Mouse (Mus musculus): ENCODE measurements around the gene Rap1a. TPM values are rescaled to one million over a fixed set of nuclear protein-coding genes. Genes with fewer than 3 reads are reported as not detected.

Gene Rap1a
- polyA plus RNA-seq, 1 experiment: 25.2 TPM

DNA sequence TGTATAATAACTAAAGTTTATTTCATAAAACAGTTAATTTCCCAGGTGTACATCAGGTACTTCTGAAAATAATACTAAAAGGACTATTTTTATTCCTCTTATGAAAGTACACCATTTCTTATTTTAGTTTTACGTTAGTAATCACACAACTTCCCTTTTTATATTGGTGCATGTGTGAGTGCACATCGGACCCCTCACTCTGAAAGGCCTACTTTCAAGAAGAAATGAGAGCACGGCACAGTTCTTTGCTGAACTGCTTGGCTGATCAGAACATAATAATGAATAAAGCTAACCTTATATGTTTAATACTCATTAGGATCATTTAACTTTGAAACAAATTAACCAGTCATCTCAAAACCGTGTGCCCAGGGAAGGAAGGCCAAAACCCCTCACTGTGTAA, 4.4 kb downstream of the Rap1a start:
- Histone ChIP-seq H3K4me3 (no peak overlapping the region), H3K79me2 (ENCODE audit: control insufficient read depth, insufficient read depth) (peaks cover 89% of the 10 kb centered on the region), H3ac (ENCODE audit: control insufficient read depth, insufficient read length) (no peak overlapping the region), H3K36me3 (ENCODE audit: control insufficient read depth, insufficient read depth) (no peaks in the 10 kb centered on the region), H3K27me3 (ENCODE audit: control insufficient read depth, insufficient read depth, insufficient read length) (no peaks in the 10 kb centered on the region), H3K4me2 (ENCODE audit: low read depth) (no peak overlapping the region)
- no peak for TF ChIP-seq MYOG (IDR thresholded peaks at IDR 0.05; ENCODE audit: control insufficient read depth in 1 of 3, insufficient read depth in 1 of 3, insufficient read length in 2 of 3, low read depth in 2 of 3)
- TF ChIP-seq CEBPB (IDR thresholded peaks at IDR 0.05; ENCODE audit: insufficient read depth, poor library complexity, severe bottlenecking): no peak
- no peak for TF ChIP-seq POLR2A (IDR thresholded peaks at IDR 0.05; ENCODE audit: insufficient read length, low read depth)

DNA sequence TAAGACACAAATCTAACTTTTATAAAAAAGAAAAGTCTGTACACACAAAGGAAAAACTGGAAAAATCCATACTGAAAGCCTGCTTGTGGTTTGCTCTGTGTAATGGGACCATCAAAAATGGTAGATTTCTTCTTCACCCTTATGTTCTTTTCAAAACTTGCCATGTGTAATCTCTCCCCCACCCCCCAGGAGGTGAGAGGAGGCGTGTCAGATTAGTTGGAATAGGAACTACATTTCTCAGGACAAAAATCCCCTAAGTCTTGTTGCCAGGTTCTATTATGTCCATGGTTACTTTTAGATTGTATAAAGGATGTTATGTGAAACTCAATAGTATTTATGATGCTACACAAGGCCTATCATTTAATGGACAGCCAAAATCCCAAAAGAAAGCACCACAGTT, 6.8 kb downstream of the Rap1a start:
- Histone ChIP-seq H3K36me3 (ENCODE audit: control insufficient read depth, insufficient read depth) (peaks cover 11% of the 10 kb centered on the region), H3K4me3 (no peak overlapping the region), H3ac (ENCODE audit: control insufficient read depth, insufficient read length) (no peak overlapping the region), H3K79me2 (ENCODE audit: control insufficient read depth, insufficient read depth) (peaks cover 98% of the 10 kb centered on the region), H3K4me2 (ENCODE audit: low read depth) (no peak overlapping the region), H3K27me3 (ENCODE audit: control insufficient read depth, insufficient read depth, insufficient read length) (no peaks in the 10 kb centered on the region)
- TF ChIP-seq POLR2A (IDR thresholded peaks at IDR 0.05; ENCODE audit: insufficient read length, low read depth): no peak
- no peak for TF ChIP-seq MAX (IDR thresholded peaks at IDR 0.05; ENCODE audit: low read depth)
- TF ChIP-seq TCF12 (IDR thresholded peaks at IDR 0.05; ENCODE audit: insufficient read depth, poor library complexity, severe bottlenecking): no peak
- TF ChIP-seq E2F4 (IDR thresholded peaks at IDR 0.05; ENCODE audit: insufficient read depth): no peak
- TF ChIP-seq MYOD1 (IDR thresholded peaks at IDR 0.05; ENCODE audit: control insufficient read depth in 1 of 3, insufficient read length in 2 of 3, low read depth in 2 of 3): no peak

DNA sequence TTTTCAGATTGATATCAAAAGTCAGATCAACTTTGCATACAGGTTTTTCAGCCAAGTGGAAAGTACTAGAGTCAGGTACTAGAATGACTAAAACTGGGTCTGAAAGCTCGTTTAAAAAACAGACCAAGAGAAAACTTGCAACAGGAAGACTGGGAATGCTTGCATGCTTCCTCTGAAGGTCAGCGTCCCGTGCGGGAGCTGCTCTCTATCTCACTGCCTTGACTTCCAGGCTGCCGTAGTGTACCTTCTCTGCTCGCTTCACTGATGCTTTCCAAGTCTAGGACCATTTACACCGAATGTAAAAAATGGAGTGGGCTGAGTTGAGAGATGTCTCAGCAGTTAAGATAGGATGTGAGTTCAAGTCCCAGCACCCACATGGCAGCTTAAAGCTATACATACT, 8.8 kb downstream of the Rap1a start:
- no peak overlapping the region for H3K4me2 ChIP-seq (ENCODE audit: low read depth)

DNA sequence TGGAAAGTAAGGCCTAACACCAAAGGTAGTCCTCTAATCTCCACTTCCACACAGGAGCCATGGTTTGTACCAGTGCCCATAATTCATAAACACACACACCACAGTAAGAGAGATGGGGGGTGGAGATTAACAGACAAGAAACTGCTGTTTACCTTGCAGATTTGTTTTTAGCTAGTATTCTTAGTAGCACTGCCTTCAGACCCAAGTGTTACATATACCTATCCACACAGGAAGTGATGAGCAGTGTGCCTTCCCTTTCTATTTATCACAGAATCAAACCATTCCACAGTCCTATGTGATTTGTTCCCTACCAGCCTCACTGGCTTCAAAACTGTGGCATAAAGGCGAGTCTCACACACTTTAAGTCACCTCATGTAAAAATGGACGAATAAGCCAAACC, 10.0 kb downstream of the Rap1a start:
- Histone ChIP-seq H3K4me2 (ENCODE audit: low read depth) (no peak overlapping the region), H3K36me3 (ENCODE audit: control insufficient read depth, insufficient read depth) (peaks cover 16% of the 10 kb centered on the region), H3ac (ENCODE audit: control insufficient read depth, insufficient read length) (no peak overlapping the region), H3K27me3 (ENCODE audit: control insufficient read depth, insufficient read depth, insufficient read length) (no peaks in the 10 kb centered on the region), H3K4me3 (no peak overlapping the region), H3K79me2 (ENCODE audit: control insufficient read depth, insufficient read depth) (peaks cover 98% of the 10 kb centered on the region)
- no peak for TF ChIP-seq MAX (IDR thresholded peaks at IDR 0.05; ENCODE audit: low read depth)
- TF ChIP-seq POLR2A (IDR thresholded peaks at IDR 0.05; ENCODE audit: insufficient read length, low read depth): no peak
- TF ChIP-seq MYOD1 (IDR thresholded peaks at IDR 0.05; ENCODE audit: control insufficient read depth in 1 of 3, insufficient read length in 2 of 3, low read depth in 2 of 3): no peak
- TF ChIP-seq TCF3 (IDR thresholded peaks at IDR 0.05; ENCODE audit: insufficient read length, low read depth): no peak
- TF ChIP-seq MYOG (IDR thresholded peaks at IDR 0.05; ENCODE audit: control insufficient read depth in 1 of 3, insufficient read depth in 1 of 3, insufficient read length in 2 of 3, low read depth in 2 of 3): no peak
- TF ChIP-seq TCF12 (IDR thresholded peaks at IDR 0.05; ENCODE audit: insufficient read depth, poor library complexity, severe bottlenecking): no peak
- TF ChIP-seq E2F4 (IDR thresholded peaks at IDR 0.05; ENCODE audit: insufficient read depth): no peak
- TF ChIP-seq USF1 (IDR thresholded peaks at IDR 0.05; ENCODE audit: low read depth): no peak

More for the DNA sequence above, 8.8 kb downstream of the Rap1a start:
- TF ChIP-seq REST (IDR thresholded peaks at IDR 0.05; ENCODE audit: insufficient read depth, insufficient read length) (no peak), TCF3 (IDR thresholded peaks at IDR 0.05; ENCODE audit: insufficient read length, low read depth) (no peak), MYOD1 (IDR thresholded peaks at IDR 0.05; ENCODE audit: control insufficient read depth in 1 of 3, insufficient read length in 2 of 3, low read depth in 2 of 3) (no peak), MAX (IDR thresholded peaks at IDR 0.05; ENCODE audit: low read depth) (no peak), E2F4 (IDR thresholded peaks at IDR 0.05; ENCODE audit: insufficient read depth) (no peak), SRF (IDR thresholded peaks at IDR 0.05; ENCODE audit: control insufficient read depth, insufficient read length, low read depth) (no peak), CEBPB (IDR thresholded peaks at IDR 0.05; ENCODE audit: insufficient read depth, poor library complexity, severe bottlenecking) (no peak), MYOG (IDR thresholded peaks at IDR 0.05; ENCODE audit: control insufficient read depth in 1 of 3, insufficient read depth in 1 of 3, insufficient read length in 2 of 3, low read depth in 2 of 3) (no peak), POLR2A (IDR thresholded peaks at IDR 0.05; ENCODE audit: insufficient read length, low read depth) (no peak), POLR2AphosphoS2 (IDR thresholded peaks at IDR 0.05; ENCODE audit: insufficient read length, low read depth) (no peak), USF1 (IDR thresholded peaks at IDR 0.05; ENCODE audit: low read depth) (no peak), TCF12 (IDR thresholded peaks at IDR 0.05; ENCODE audit: insufficient read depth, poor library complexity, severe bottlenecking) (no peak)
- peaks cover 11% of the 10 kb centered on the region for H3K36me3 ChIP-seq (ENCODE audit: control insufficient read depth, insufficient read depth)
- H3K27me3 ChIP-seq (ENCODE audit: control insufficient read depth, insufficient read depth, insufficient read length): no peaks in the 10 kb centered on the region
- H3K4me3 ChIP-seq: no peak overlapping the region
- no peak overlapping the region for H3ac ChIP-seq (ENCODE audit: control insufficient read depth, insufficient read length)
- H3K79me2 ChIP-seq (ENCODE audit: control insufficient read depth, insufficient read depth): peaks cover 98% of the 10 kb centered on the region

DNA sequence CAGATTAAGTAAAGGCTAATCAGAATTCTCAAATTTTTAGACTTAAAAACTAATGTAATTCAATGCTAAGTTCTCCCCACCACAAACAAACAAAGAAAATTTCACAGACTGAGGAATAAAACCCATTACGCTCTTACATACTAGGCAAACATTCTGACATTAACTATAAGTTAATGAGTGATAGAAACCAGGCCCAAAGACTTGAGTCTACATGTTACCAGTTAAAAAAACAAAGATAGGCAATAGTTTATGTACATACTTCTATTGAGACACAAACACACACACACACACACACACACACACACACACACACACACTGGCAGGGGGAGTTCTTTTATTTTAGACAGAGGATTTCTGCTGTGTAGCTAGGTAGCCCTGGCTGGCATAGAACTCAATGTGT, 10.8 kb downstream of the Rap1a start:
- peaks cover 98% of the 10 kb centered on the region for H3K79me2 ChIP-seq (ENCODE audit: control insufficient read depth, insufficient read depth)
- no peak for TF ChIP-seq POLR2AphosphoS2 (IDR thresholded peaks at IDR 0.05; ENCODE audit: insufficient read length, low read depth)
- TF ChIP-seq CEBPB (IDR thresholded peaks at IDR 0.05; ENCODE audit: insufficient read depth, poor library complexity, severe bottlenecking): no peak
- no peak for TF ChIP-seq REST (IDR thresholded peaks at IDR 0.05; ENCODE audit: insufficient read depth, insufficient read length)
- no peak for TF ChIP-seq E2F4 (IDR thresholded peaks at IDR 0.05; ENCODE audit: insufficient read depth)
- TF ChIP-seq MAX (IDR thresholded peaks at IDR 0.05; ENCODE audit: low read depth): no peak
- TF ChIP-seq TCF3 (IDR thresholded peaks at IDR 0.05; ENCODE audit: insufficient read length, low read depth): no peak
- no peak for TF ChIP-seq SRF (IDR thresholded peaks at IDR 0.05; ENCODE audit: control insufficient read depth, insufficient read length, low read depth)
- TF ChIP-seq POLR2A (IDR thresholded peaks at IDR 0.05; ENCODE audit: insufficient read length, low read depth): no peak
- no peak for TF ChIP-seq USF1 (IDR thresholded peaks at IDR 0.05; ENCODE audit: low read depth)
- no peak for TF ChIP-seq MYOG (IDR thresholded peaks at IDR 0.05; ENCODE audit: control insufficient read depth in 1 of 3, insufficient read depth in 1 of 3, insufficient read length in 2 of 3, low read depth in 2 of 3)
- TF ChIP-seq MYOD1 (IDR thresholded peaks at IDR 0.05; ENCODE audit: control insufficient read depth in 1 of 3, insufficient read length in 2 of 3, low read depth in 2 of 3): no peak
- TF ChIP-seq TCF12 (IDR thresholded peaks at IDR 0.05; ENCODE audit: insufficient read depth, poor library complexity, severe bottlenecking): no peak
- H3ac ChIP-seq (ENCODE audit: control insufficient read depth, insufficient read length): no peak overlapping the region

More for the DNA sequence above, 10.8 kb downstream of the Rap1a start:
- no peaks in the 10 kb centered on the region for H3K27me3 ChIP-seq (ENCODE audit: control insufficient read depth, insufficient read depth, insufficient read length)
- no peak overlapping the region for H3K4me3 ChIP-seq
- H3K4me2 ChIP-seq (ENCODE audit: low read depth): no peak overlapping the region
- peaks cover 16% of the 10 kb centered on the region for H3K36me3 ChIP-seq (ENCODE audit: control insufficient read depth, insufficient read depth)
